Mouse (Mus musculus) C2C12 (cell line): ENCODE results near the gene Trpv4. TPM values are rescaled to one million over a fixed set of nuclear protein-coding genes. Genes with fewer than 3 reads are reported as not detected.
A peak's percentile ranks its signal among the peaks of the same experiment; 100 is the strongest.

Experiments
- H3K27me3 ChIP-seq: one replicate; pipeline ENCODE4 v1.6.1; 2011; ENCODE audit not compliant: control insufficient read depth, insufficient read depth, insufficient read length
- H3K36me3 ChIP-seq: one replicate; pipeline ENCODE4 v1.6.1; 2011; ENCODE audit not compliant: control insufficient read depth, insufficient read depth
- H3K4me3 ChIP-seq: one replicate; pipeline ENCODE4 v1.5.1; 2011; ENCODE audit warnings: mild to moderate bottlenecking, control low read depth; ENCODE audit not compliant: poor library complexity, insufficient read depth, severe bottlenecking
- H3K79me2 ChIP-seq: one replicate; pipeline ENCODE4 v1.6.1; 2011; ENCODE audit not compliant: control insufficient read depth, insufficient read depth
- H3K79me3 ChIP-seq: one replicate; pipeline ENCODE4 v1.6.1; 2011; ENCODE audit warnings: low read depth, control low read depth
- H3ac ChIP-seq: one replicate; pipeline ENCODE3; 2011; ENCODE audit warnings: low read depth; ENCODE audit not compliant: control insufficient read depth, insufficient read length
- CEBPB ChIP-seq: IDR thresholded peaks from one replicate; pipeline ENCODE4 v1.6.1; 2011; ENCODE audit warnings: low read depth, mild to moderate bottlenecking, control low read depth, moderate library complexity
- CTCF ChIP-seq: IDR thresholded peaks from one replicate; pipeline ENCODE4 v1.5.1; 2011; ENCODE audit not compliant: control insufficient read depth, insufficient read depth, insufficient read length
- FOSL1 ChIP-seq: IDR thresholded peaks from one replicate; pipeline ENCODE4 v1.8.0; 2011; ENCODE audit warnings: mild to moderate bottlenecking, low read length; ENCODE audit not compliant: poor library complexity, insufficient read depth, severe bottlenecking
- MAX ChIP-seq: IDR thresholded peaks from one replicate; pipeline ENCODE4 v1.6.1; 2011; ENCODE audit warnings: mild to moderate bottlenecking, control low read depth
- MYOD1 ChIP-seq: IDR thresholded peaks from one replicate; pipeline ENCODE4 v1.6.1; 2011; ENCODE audit warnings: low read depth; ENCODE audit not compliant: control insufficient read depth, insufficient read length
- MYOG ChIP-seq: IDR thresholded peaks from one replicate; pipeline ENCODE4 v1.6.1; 2011; ENCODE audit not compliant: control insufficient read depth, insufficient read length; ENCODE audit errors: extremely low read depth
- USF1 ChIP-seq: IDR thresholded peaks from one replicate; pipeline ENCODE4 v1.6.1; 2011; ENCODE audit warnings: low read depth, mild to moderate bottlenecking, control low read depth, moderate library complexity
- polyA plus RNA-seq: library from polyadenylated mRNA; unstranded; fragments of >200 nt; fragmentation: generic; extraction: Trizol; gene quantifications from one replicate; pipeline ENCODE4 v1.2.1, GENCODE M21; 2012; ENCODE audit warnings: missing spikeins

The Trpv4 gene
- polyA plus RNA-seq, 1 experiment: 0.55 TPM

- TF ChIP-seq USF1 (no peak), FOSL1 (no peak), CEBPB (no peak), CTCF (no peak), MYOG (no peak), MAX (no peak), MYOD1 (no peak)
- H3K36me3 ChIP-seq: peaks cover 8% of the 10 kb centered on the region
- H3K79me3 ChIP-seq: no peaks in the 10 kb centered on the region
- H3ac ChIP-seq: no peak overlapping the region
- peaks cover under 1% of the 10 kb centered on the region for H3K79me2 ChIP-seq
- H3K4me3 ChIP-seq: no peak overlapping the region
- no peaks in the 10 kb centered on the region for H3K27me3 ChIP-seq
Observed at GRCm38 (mm10) chr5:114679841-114680591, 21.8 kb upstream of the Trpv4 start.

- Histone ChIP-seq H3K79me3 (no peaks in the 10 kb centered on the region), H3K27me3 (no peaks in the 10 kb centered on the region), H3K79me2 (no peaks in the 10 kb centered on the region), H3ac (no peak overlapping the region), H3K36me3 (peaks cover 14% of the 10 kb centered on the region), H3K4me3 (no peak overlapping the region)
- TF ChIP-seq CTCF (no peak), MAX (no peak), USF1 (no peak), CEBPB (no peak), MYOG (no peak), MYOD1 (no peak), FOSL1 (no peak)
Observed at GRCm38 (mm10) chr5:114674594-114674993, 16.4 kb upstream of the Trpv4 start.

GRCm38 (mm10) chr5:114673114-114673513 lies 14.9 kb upstream of the Trpv4 start:
- no peaks in the 10 kb centered on the region for H3K27me3 ChIP-seq
- peaks cover 20% of the 10 kb centered on the region for H3K36me3 ChIP-seq

GRCm38 (mm10) chr5:114669014-114669413 lies 10.8 kb upstream of the Trpv4 start:
- TF ChIP-seq USF1: no peak
- TF ChIP-seq CEBPB: no peak
- no peak for TF ChIP-seq FOSL1
- TF ChIP-seq MYOD1: no peak
- TF ChIP-seq CTCF: no peak
- no peak for TF ChIP-seq MYOG
- no peaks in the 10 kb centered on the region for H3K27me3 ChIP-seq
- no peaks in the 10 kb centered on the region for H3K79me3 ChIP-seq
- peaks cover 11% of the 10 kb centered on the region for H3K36me3 ChIP-seq
- H3ac ChIP-seq: no peak overlapping the region
- H3K79me2 ChIP-seq: no peaks in the 10 kb centered on the region
- H3K4me3 ChIP-seq: no peak overlapping the region

More at GRCm38 (mm10) chr5:114673114-114673513, 14.9 kb upstream of the Trpv4 start:
- H3K79me3 ChIP-seq: no peaks in the 10 kb centered on the region
- H3K79me2 ChIP-seq: no peaks in the 10 kb centered on the region
- H3K4me3 ChIP-seq: no peak overlapping the region
- H3ac ChIP-seq: no peak overlapping the region
- no peak for TF ChIP-seq CTCF
- no peak for TF ChIP-seq USF1
- TF ChIP-seq CEBPB: no peak
- TF ChIP-seq MAX: no peak
- TF ChIP-seq MYOD1: no peak
- TF ChIP-seq FOSL1: no peak
- no peak for TF ChIP-seq MYOG

- Histone ChIP-seq H3K36me3 (peaks cover 6% of the 10 kb centered on the region), H3K4me3 (no peak overlapping the region), H3ac (no peak overlapping the region), H3K79me2 (no peaks in the 10 kb centered on the region), H3K27me3 (no peaks in the 10 kb centered on the region), H3K79me3 (no peaks in the 10 kb centered on the region)
- TF ChIP-seq CTCF (peak; percentile 100), FOSL1 (no peak), CEBPB (no peak), USF1 (peak; percentile 60), MYOD1 (no peak), MAX (peak; percentile 84)
Observed at GRCm38 (mm10) chr5:114667228-114667856, 9.1 kb upstream of the Trpv4 start.

GRCm38 (mm10) chr5:114666659-114667058 lies 8.4 kb upstream of the Trpv4 start:
- TF ChIP-seq MYOD1: no peak
- TF ChIP-seq MAX: no peak
- TF ChIP-seq FOSL1: no peak
- TF ChIP-seq MYOG: no peak
- no peak for TF ChIP-seq USF1
- no peak for TF ChIP-seq CEBPB
- no peak for TF ChIP-seq CTCF
- no peak overlapping the region for H3ac ChIP-seq
- H3K36me3 ChIP-seq: peaks cover 6% of the 10 kb centered on the region
- no peaks in the 10 kb centered on the region for H3K27me3 ChIP-seq
- no peaks in the 10 kb centered on the region for H3K79me3 ChIP-seq
- H3K79me2 ChIP-seq: no peaks in the 10 kb centered on the region
- H3K4me3 ChIP-seq: no peak overlapping the region
